Mouse (Mus musculus) limb, embryonic 11.5 days (tissue): ENCODE results near the gene Acad10. TPM values are rescaled to one million over a fixed set of nuclear protein-coding genes. Genes with fewer than 3 reads are reported as not detected.
"Not testable (repeated sequence)": the region's sequence is repeated elsewhere in the genome, so short reads cannot be mapped to it uniquely, and the experiment has no call there.

Experiments used
- ATAC-seq: fragments of 200-750 bp; cut with Nextera tagmentation; 2 replicates; pipeline ENCODE4 v1.8.0; 2017; ENCODE audit warnings: low read depth; ENCODE audit not compliant: insufficient number of reproducible peaks, low FRiP score, low TSS enrichment
- DNase-seq: peaks from one replicate; pipeline ENCODE4 v3.0.0-alpha.2; 2015; ENCODE audit warnings: low spot score
- H3K27ac ChIP-seq: fragments of 300-500 bp; sonication (generic); replicated peaks from 2 replicates; pipeline ENCODE4 v1.5.1; 2014; ENCODE audit warnings: low read depth, mild to moderate bottlenecking, low read length
- H3K27me3 ChIP-seq: fragments of 300-500 bp; sonication (generic); 2 replicates; pipeline ENCODE4 v1.6.1; 2014; ENCODE audit warnings: mild to moderate bottlenecking, low read length, mixed read lengths; ENCODE audit not compliant: control insufficient read depth, insufficient read depth
- H3K36me3 ChIP-seq: fragments of 300-500 bp; sonication (generic); 2 replicates; pipeline ENCODE4 v1.6.1; 2014; ENCODE audit warnings: mild to moderate bottlenecking, low read length, moderate library complexity, mixed read lengths; ENCODE audit not compliant: control insufficient read depth, insufficient read depth
- H3K4me1 ChIP-seq: fragments of 300-500 bp; sonication (generic); 2 replicates; pipeline ENCODE4 v1.6.1; 2014; ENCODE audit warnings: low read length, mixed read lengths; ENCODE audit not compliant: control insufficient read depth, insufficient read depth
- H3K4me2 ChIP-seq: fragments of 300-500 bp; sonication (generic); 2 replicates; pipeline ENCODE4 v1.6.1; 2014; ENCODE audit warnings: low read depth, mild to moderate bottlenecking, moderate library complexity; ENCODE audit not compliant: severe bottlenecking
- H3K4me3 ChIP-seq: fragments of 300-500 bp; sonication (generic); 2 replicates; pipeline ENCODE4 v1.5.1; 2014; ENCODE audit warnings: low read depth, low read length
- H3K9ac ChIP-seq: fragments of 300-500 bp; sonication (generic); 2 replicates; pipeline ENCODE4 v1.6.1; 2014; ENCODE audit warnings: mild to moderate bottlenecking, low read length
- H3K9me3 ChIP-seq: fragments of 300-500 bp; sonication (generic); 2 replicates; pipeline ENCODE4 v1.6.1; 2016; ENCODE audit warnings: low read length; ENCODE audit not compliant: control insufficient read depth
- WGBS: fragments of 180-500 bp; shearing (Covaris S2); extraction: QIAGEN DNeasy Blood & Tissue Kit; methylation state at CpG from one replicate; pipeline ENCODE4 v1.1.7; 2014; 5-methylcytosine and 5-hydroxymethylcytosine counted together
- polyA plus RNA-seq: library from polyadenylated mRNA; unstranded; fragments of >200 nt; fragmentation: Nextera tagmentation; extraction: Ambion mirVana; gene quantifications from 2 replicates; pipeline ENCODE4 v1.2.1, GENCODE M21; 2014

Gene Acad10
- polyA plus RNA-seq, 1 experiment from 2014 or later = 1.3 TPM

GRCm38 (mm10) chr5:121691436-121691835, 31.1 kb upstream of the Acad10 start:
- not testable (repeated sequence) for H3K4me1 ChIP-seq, DNase-seq, H3K9ac ChIP-seq, H3K36me3 ChIP-seq, ATAC-seq, H3K9me3 ChIP-seq, H3K27ac ChIP-seq, H3K4me3 ChIP-seq, H3K4me2 ChIP-seq, H3K27me3 ChIP-seq
- WGBS = 88% methylated on average over 7 of the region's 7 CpGs

GRCm38 (mm10) chr5:121690482-121691211, 30.3 kb upstream of the Acad10 start:
- Histone ChIP-seq H3K4me3 (no peak overlapping the region), H3K4me1 (no peaks in the 10 kb centered on the region), H3K9ac (no peak overlapping the region), H3K4me2 (no peak overlapping the region), H3K27ac (no peak overlapping the region), H3K36me3 (0 out of 2 replicates have a peak, but pooled peaks cover 3% of the 10 kb centered on the region), H3K9me3 (no peaks in the 10 kb centered on the region), H3K27me3 (no peaks in the 10 kb centered on the region)
- DNase-seq (no peak), ATAC-seq (no peak)
- WGBS = 79% methylated on average over 7 of the region's 7 CpGs

- H3K4me1 ChIP-seq = no peaks in the 10 kb centered on the region
- H3K9ac ChIP-seq = no peak overlapping the region
- H3K4me3 ChIP-seq = no peak overlapping the region
- no peak for ATAC-seq
- H3K9me3 ChIP-seq = no peaks in the 10 kb centered on the region
- DNase-seq = no peak
- peaks cover 13% of the 10 kb centered on the region; the same call in 1 of the 2 replicates for H3K36me3 ChIP-seq
- H3K27ac ChIP-seq = no peak overlapping the region
- no peaks in the 10 kb centered on the region for H3K27me3 ChIP-seq
- WGBS = 79% methylated on average over 15 of the region's 15 CpGs
- H3K4me2 ChIP-seq = no peak overlapping the region
Measured at GRCm38 (mm10) chr5:121686113-121686898, 26.0 kb upstream of the Acad10 start.

- H3K9ac ChIP-seq = no peak overlapping the region
- no peak overlapping the region for H3K4me2 ChIP-seq
- ATAC-seq = no peak
Measured at GRCm38 (mm10) chr5:121685495-121685894, 25.2 kb upstream of the Acad10 start.

GRCm38 (mm10) chr5:121682250-121682649, 21.9 kb upstream of the Acad10 start:
- H3K4me3 ChIP-seq = no peak overlapping the region
- no peaks in the 10 kb centered on the region for H3K9me3 ChIP-seq
- WGBS = 98% methylated on average over 2 of the region's 2 CpGs
- H3K27ac ChIP-seq = no peak overlapping the region
- H3K9ac ChIP-seq = no peak overlapping the region
- no peaks in the 10 kb centered on the region for H3K4me1 ChIP-seq
- no peak overlapping the region for H3K4me2 ChIP-seq
- DNase-seq (no peak), ATAC-seq (no peak)
- no peaks in the 10 kb centered on the region for H3K27me3 ChIP-seq
- peaks cover 20% of the 10 kb centered on the region; the same call in 1 of the 2 replicates for H3K36me3 ChIP-seq

More at GRCm38 (mm10) chr5:121685495-121685894, 25.2 kb upstream of the Acad10 start:
- H3K27me3 ChIP-seq = no peaks in the 10 kb centered on the region
- no peaks in the 10 kb centered on the region for H3K4me1 ChIP-seq
- H3K27ac ChIP-seq = no peak overlapping the region
- DNase-seq = no peak
- H3K4me3 ChIP-seq = no peak overlapping the region
- no peaks in the 10 kb centered on the region for H3K9me3 ChIP-seq
- WGBS = 88% methylated on average over 6 of the region's 6 CpGs
- peaks cover 16% of the 10 kb centered on the region; the same call in 1 of the 2 replicates for H3K36me3 ChIP-seq

GRCm38 (mm10) chr5:121670412-121670811, 10.1 kb upstream of the Acad10 start:
- peaks cover 6% of the 10 kb centered on the region for H3K36me3 ChIP-seq
- 83% methylated on average over 3 of the region's 3 CpGs for WGBS
- H3K4me3 ChIP-seq = no peak overlapping the region
- no peak overlapping the region for H3K4me2 ChIP-seq
- peak; percentile 34 for DNase-seq
- no peak overlapping the region for H3K27ac ChIP-seq
- H3K27me3 ChIP-seq = no peaks in the 10 kb centered on the region
- no peaks in the 10 kb centered on the region for H3K4me1 ChIP-seq
- H3K9ac ChIP-seq = no peak overlapping the region
- H3K9me3 ChIP-seq = no peaks in the 10 kb centered on the region
- ATAC-seq = no peak

GRCm38 (mm10) chr5:121668411-121668810, 8.1 kb upstream of the Acad10 start:
- H3K9me3 ChIP-seq = no peaks in the 10 kb centered on the region
- H3K4me1 ChIP-seq = no peaks in the 10 kb centered on the region
- peaks cover 13% of the 10 kb centered on the region for H3K36me3 ChIP-seq
- no peak overlapping the region for H3K27ac ChIP-seq
- no peak overlapping the region for H3K9ac ChIP-seq
- no peak overlapping the region for H3K4me2 ChIP-seq
- DNase-seq (no peak), ATAC-seq (no peak)
- H3K4me3 ChIP-seq = no peak overlapping the region
- WGBS = 78% methylated on average over 6 of the region's 6 CpGs
- H3K27me3 ChIP-seq = no peaks in the 10 kb centered on the region

- Histone ChIP-seq H3K4me3 (no peak overlapping the region), H3K9me3 (no peaks in the 10 kb centered on the region), H3K9ac (no peak overlapping the region), H3K27ac (no peak overlapping the region), H3K4me1 (no peaks in the 10 kb centered on the region), H3K4me2 (no peak overlapping the region), H3K27me3 (no peaks in the 10 kb centered on the region), H3K36me3 (peaks cover 16% of the 10 kb centered on the region)
- ATAC-seq (no peak), DNase-seq (no peak)
- 89% methylated on average over 4 of the region's 4 CpGs for WGBS
Measured at GRCm38 (mm10) chr5:121667067-121667466, 6.8 kb upstream of the Acad10 start.
